Mouse (Mus musculus) inflammation-experienced regulatory T-cells, adult 6 months (primary cell): Measurements from ENCODE around the gene Bcl2l12. TPM values are rescaled to one million over a fixed set of nuclear protein-coding genes. Genes with fewer than 3 reads are reported as not detected.
A peak's percentile ranks its signal among the peaks of the same experiment; 100 is the strongest.

Experiments used
- ATAC-seq: one replicate; pipeline ENCODE4 v1.8.0; 2017
- polyA plus RNA-seq, 3 experiments: library from polyadenylated mRNA; unstranded; fragments of 100-300 nt; shearing (Covaris generic); gene quantifications; one replicate each; pipeline ENCODE4 v1.2.1; 2017

Gene Bcl2l12
- polyA plus RNA-seq, 3 experiments from 2014 or later: 21.0 to 29.3 (median 26.6) TPM

- ATAC-seq: no peak
These were observed 11.4 kb downstream of the Bcl2l12 start for GRCm38 (mm10) chr7:44986879-44987718.

DNA sequence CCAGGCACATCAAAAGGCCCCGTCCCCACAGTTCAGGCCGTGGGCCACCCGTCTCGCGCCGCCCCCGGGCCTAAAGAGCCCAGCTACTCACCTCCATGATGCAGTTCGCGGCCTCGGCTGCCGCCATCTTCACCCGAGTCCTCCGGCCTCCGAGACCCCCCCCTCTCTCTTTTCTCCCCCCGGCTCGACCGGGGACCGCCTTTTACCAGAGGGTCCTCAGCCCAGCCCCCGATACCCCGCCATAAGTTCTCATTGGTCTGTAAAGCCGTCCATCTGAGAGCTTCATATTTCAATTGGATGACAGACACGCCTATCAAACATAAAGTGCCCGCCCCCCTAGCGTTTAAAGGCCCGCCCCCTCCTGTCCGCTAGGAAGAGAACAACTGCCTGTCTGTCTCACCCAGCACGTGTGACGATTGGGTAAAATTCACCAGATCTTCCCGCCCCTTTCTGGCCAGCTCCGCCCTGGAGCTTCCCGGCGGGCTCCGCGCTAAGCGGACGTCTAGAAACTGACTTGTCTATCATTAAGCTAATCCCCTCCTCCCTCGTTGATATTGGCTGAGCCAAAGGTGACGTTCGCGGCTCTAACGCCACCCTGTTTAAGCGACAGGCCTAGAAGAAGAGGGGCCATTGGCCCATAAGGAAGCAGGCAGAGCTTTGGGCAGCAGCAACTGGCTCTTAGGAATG lies 12.2 kb downstream of the Bcl2l12 start, which contains the start of gene Prmt1:
Prmt1 (minus strand) TSS at position 377 of the 687 bp plus-strand sequence.
- ATAC-seq: peak; percentile 92

GRCm38 (mm10) chr7:44985595-44986191 lies 12.8 kb downstream of the Bcl2l12 start:
- ATAC-seq: no peak

GRCm38 (mm10) chr7:44984833-44985164 lies 13.7 kb downstream of the Bcl2l12 start:
- ATAC-seq: no peak

DNA sequence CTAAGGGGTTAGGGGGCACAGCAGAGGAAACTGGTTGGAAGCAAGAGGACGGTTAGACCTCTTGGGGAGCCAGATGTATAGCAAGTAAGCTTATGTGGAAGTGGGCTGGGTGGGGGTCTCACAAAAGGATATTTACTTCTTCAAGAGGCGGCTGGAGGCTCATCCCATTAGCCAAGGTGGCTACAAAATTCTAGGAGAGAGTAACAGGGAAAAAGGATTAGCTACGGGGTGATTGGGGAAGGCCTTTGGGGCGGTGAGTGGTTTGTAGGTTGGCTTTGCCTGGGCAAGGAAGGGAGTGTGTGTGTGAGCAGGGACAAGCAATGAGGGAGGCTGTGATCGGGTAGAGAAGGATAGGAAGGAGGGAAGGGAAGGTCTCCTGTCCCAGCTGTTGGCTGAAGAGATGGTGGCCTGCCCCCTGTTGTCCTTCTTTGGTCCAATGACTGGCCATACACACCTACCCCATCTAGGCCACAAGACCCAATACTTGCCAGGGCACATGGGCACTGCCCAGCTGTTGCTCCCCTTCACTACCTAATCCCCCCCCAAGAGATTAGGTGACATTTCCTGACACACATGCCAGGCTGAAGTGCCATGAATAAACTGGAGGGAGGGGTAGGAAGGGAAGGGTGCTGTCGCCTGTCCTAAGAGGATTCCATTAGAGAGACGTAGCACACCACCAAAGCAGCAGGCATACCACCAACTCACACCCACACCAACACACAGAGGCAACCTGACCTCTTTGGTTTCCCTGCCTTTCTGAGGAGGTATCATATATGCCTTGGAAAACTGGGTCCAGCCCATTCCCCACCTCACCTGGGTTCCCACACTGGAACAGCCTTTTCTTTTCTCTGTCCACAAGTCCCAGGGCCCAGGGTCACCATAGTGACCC lies 14.3 kb downstream of the Bcl2l12 start:
- no peak for ATAC-seq

DNA sequence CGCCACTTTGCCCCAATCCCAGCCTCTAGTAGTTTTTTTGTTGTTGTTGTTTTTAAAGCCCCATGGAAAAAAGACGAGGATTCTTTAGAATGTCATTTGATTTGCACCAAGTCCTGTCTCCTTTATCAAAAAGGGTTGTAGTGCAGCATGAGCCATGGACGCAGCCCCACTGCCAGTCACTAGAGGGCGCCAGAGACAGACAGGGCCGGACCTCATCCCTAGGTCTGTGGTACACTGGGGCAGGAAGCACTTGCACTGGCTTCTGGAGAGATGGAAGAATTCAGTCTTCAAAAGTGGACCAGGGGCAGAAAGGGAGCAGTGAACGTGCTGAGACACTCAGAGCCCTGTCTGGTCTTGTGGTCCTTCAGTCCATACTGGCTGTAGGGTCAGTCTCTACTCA lies 15.4 kb downstream of the Bcl2l12 start:
- ATAC-seq: no peak

- ATAC-seq: no peak
These were observed 17.0 kb downstream of the Bcl2l12 start for GRCm38 (mm10) chr7:44981539-44981938.

- ATAC-seq: no peak
These were observed 20.2 kb downstream of the Bcl2l12 start for GRCm38 (mm10) chr7:44978300-44978699.

DNA sequence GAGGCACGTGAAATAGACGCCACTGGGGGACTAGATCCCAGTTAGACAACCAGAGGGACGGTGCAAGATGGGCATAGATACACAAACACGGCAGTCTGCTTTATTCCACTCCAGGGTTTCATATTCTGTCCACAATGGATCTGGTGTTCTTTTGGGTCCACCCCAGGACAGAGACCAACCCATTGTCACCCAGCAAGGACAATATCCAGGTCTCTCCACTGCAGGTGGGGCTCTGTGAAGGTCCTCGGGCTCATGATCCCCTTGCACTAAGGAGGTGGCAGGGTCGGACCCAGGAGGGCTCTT lies 23.4 kb downstream of the Bcl2l12 start:
- ATAC-seq: no peak

DNA sequence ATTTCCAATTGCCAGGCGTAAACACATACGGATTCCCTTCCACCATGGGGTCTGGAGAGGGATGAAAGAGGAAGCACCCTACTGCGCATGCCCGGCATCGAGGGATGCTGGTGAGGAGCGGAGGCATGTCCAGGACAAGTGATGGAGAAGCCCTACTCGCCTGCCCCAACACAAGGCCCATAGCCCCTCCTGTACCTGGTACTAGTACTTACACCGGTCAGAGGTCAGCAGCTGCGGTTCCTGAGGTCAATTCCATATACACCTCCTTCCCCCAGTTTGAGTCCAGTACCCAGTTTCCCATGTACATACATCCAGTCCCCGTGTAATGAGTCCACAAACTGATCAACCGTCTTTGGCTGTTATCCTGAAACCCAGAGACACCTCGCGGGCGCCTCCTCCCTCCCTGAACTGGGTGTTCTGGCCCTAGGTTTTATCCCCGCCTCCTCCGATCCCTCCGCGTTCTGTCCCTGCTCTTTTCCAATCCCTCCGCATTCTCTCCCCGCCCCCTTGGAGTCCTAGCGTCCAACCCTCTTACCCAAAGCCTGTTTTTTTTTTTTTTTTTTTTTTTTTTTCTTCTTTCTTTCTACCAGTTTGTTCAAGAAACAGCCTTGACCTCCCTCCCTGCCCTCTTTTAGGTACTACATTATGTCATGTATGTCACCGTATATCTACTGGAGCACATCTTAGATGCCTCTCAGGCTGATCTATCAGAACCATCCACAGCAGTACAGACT lies 24.0 kb downstream of the Bcl2l12 start, which contains the start of gene Cpt1c:
Cpt1c (minus strand) TSS at position 469 of the 734 bp plus-strand sequence.
- ATAC-seq: no peak

- no peak for ATAC-seq
These were observed 24.9 kb downstream of the Bcl2l12 start for GRCm38 (mm10) chr7:44973415-44974130.

- ATAC-seq: no peak
These were observed 27.4 kb downstream of the Bcl2l12 start for GRCm38 (mm10) chr7:44971142-44971541.

DNA sequence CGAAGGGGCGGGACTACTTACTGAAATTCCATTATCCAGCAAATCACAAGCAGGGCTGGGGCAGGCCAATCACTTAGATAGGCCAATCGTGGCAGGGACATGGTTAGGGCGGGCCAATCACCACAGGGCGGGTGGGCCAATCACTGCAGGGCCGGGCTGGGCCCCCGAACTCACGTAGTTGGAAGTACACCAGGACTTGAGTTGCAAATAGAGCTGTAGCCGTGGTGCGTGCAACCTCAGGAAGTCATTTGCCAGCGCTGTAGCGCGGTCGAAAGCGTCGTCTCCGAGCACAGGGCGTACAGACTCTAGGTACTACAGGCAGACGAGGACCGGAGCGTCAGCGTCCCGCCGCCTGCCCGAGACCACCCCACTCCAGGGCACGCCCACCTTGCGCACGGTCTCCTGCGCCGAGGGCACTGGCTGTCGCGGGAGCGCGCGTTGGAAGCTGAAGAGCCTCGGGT lies 28.3 kb downstream of the Bcl2l12 start:
- peak; percentile 90 for ATAC-seq

GRCm38 (mm10) chr7:44966638-44967037 lies 31.9 kb downstream of the Bcl2l12 start:
- no peak for ATAC-seq

- no peak for ATAC-seq
These were observed 32.5 kb downstream of the Bcl2l12 start for GRCm38 (mm10) chr7:44965975-44966374.

DNA sequence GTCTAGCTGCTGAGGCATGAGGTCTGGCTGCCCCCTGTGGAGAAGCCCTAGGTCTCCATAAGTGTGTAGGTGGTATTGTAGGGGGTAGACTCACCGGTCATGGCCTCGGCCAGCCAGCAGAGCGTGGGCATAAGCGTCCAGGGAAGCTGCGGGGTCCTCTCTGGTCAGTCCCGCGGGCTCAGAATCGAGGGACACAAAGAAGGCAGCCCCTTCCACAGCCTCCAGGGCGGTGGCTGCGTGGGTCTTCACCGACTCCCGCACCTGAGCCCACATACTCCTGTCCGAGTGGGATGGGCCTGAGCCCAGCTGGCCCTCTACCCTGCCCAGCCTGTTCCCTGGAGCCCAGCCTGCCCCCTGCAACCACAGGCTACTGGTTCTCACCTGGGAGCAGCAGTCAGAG lies 33.5 kb downstream of the Bcl2l12 start:
- no peak for ATAC-seq

GRCm38 (mm10) chr7:44962831-44963230 lies 35.7 kb downstream of the Bcl2l12 start:
- no peak for ATAC-seq

- no peak for ATAC-seq
These were observed 36.2 kb downstream of the Bcl2l12 start for GRCm38 (mm10) chr7:44962337-44962736.

- ATAC-seq: no peak
These were observed 38.0 kb downstream of the Bcl2l12 start for GRCm38 (mm10) chr7:44960512-44960910.

GRCm38 (mm10) chr7:44959874-44960511 lies 38.5 kb downstream of the Bcl2l12 start:
- no peak for ATAC-seq

- ATAC-seq: no peak
These were observed 39.2 kb downstream of the Bcl2l12 start for GRCm38 (mm10) chr7:44959281-44959680.
